Mouse (Mus musculus) spleen, embryonic (tissue): ENCODE measurements around the gene R3hdm1.

Experiments used
- CTCF ChIA-PET: fragments of 350-600 bp; sonication (Branson Sonifier 250); formaldehyde crosslinking; loops from one replicate; lab custom pipeline; 2022; lab: Charles Lee

R3hdm1 gene

GRCm38 (mm10) chr1:128102641-128103461, at the start of gene R3hdm1, which contains the start of gene Zranb3:
Gene R3hdm1, plus strand, starts transcription at chr1:128103301.
Gene Zranb3, minus strand, starts transcription at chr1:128103047.
- CTCF ChIA-PET: no interaction called here

- CTCF ChIA-PET: no interaction called here
Measured at GRCm38 (mm10) chr1:128057269-128057668, 45.8 kb upstream of the R3hdm1 start.

- CTCF ChIA-PET: no interaction called here
Measured at GRCm38 (mm10) chr1:128058625-128059024, 44.5 kb upstream of the R3hdm1 start.

GRCm38 (mm10) chr1:128060655-128061344, 42.3 kb upstream of the R3hdm1 start:
- CTCF ChIA-PET: no interaction called here

GRCm38 (mm10) chr1:128061401-128061800, 41.7 kb upstream of the R3hdm1 start:
- CTCF ChIA-PET: no interaction called here

- CTCF ChIA-PET: no interaction called here
Measured at GRCm38 (mm10) chr1:128062167-128062566, 40.9 kb upstream of the R3hdm1 start.

- CTCF ChIA-PET: no interaction called here
Measured at GRCm38 (mm10) chr1:128064716-128065115, 38.4 kb upstream of the R3hdm1 start.

GRCm38 (mm10) chr1:128068945-128069397, 34.1 kb upstream of the R3hdm1 start:
- CTCF ChIA-PET: no interaction called here

- CTCF ChIA-PET: no interaction called here
Measured at GRCm38 (mm10) chr1:128070003-128070402, 33.1 kb upstream of the R3hdm1 start.

- CTCF ChIA-PET: interaction anchor here (0.7 kb wide), 1 partner anchor 35 kb away, joined by 8 read pairs; no protein-coding TSS in a partner anchor
Measured at GRCm38 (mm10) chr1:128073051-128073450, 30.1 kb upstream of the R3hdm1 start.

GRCm38 (mm10) chr1:128076791-128077479, 26.2 kb upstream of the R3hdm1 start:
- CTCF ChIA-PET: no interaction called here

- CTCF ChIA-PET: no interaction called here
Measured at GRCm38 (mm10) chr1:128077788-128078187, 25.3 kb upstream of the R3hdm1 start.

- CTCF ChIA-PET: no interaction called here
Measured at GRCm38 (mm10) chr1:128078646-128079045, 24.5 kb upstream of the R3hdm1 start.

GRCm38 (mm10) chr1:128080936-128081696, 22.0 kb upstream of the R3hdm1 start:
- CTCF ChIA-PET: no interaction called here

GRCm38 (mm10) chr1:128081873-128082272, 21.2 kb upstream of the R3hdm1 start:
- CTCF ChIA-PET: no interaction called here

GRCm38 (mm10) chr1:128082800-128083199, 20.3 kb upstream of the R3hdm1 start:
- CTCF ChIA-PET: no interaction called here

- CTCF ChIA-PET: interaction anchor here (0.6 kb wide), 1 partner anchor 84 kb away, joined by 7 read pairs; no protein-coding TSS in a partner anchor
Measured at GRCm38 (mm10) chr1:128094686-128095085, 8.4 kb upstream of the R3hdm1 start.

GRCm38 (mm10) chr1:128098309-128098708, 4.8 kb upstream of the R3hdm1 start:
- CTCF ChIA-PET: no interaction called here

- CTCF ChIA-PET: interaction anchor here (0.6 kb wide), 1 partner anchor 578 kb away, joined by 3 read pairs; no protein-coding TSS in a partner anchor
Measured at GRCm38 (mm10) chr1:128102251-128102640, 855 bp upstream of the R3hdm1 start.

GRCm38 (mm10) chr1:128103520-128104088, 503 bp downstream of the R3hdm1 start:
- CTCF ChIA-PET: no interaction called here
